Mouse (Mus musculus) mouse embryonic stem cell (cell line): ENCODE data around the gene Tbc1d7.

Experiments
- in situ Hi-C, 2 experiments: fragments of 300-500 bp; cut with MboI; formaldehyde crosslinking; loops; 1 replicate in 1 of 2; 3 replicates in 1 of 2; pipeline ENCODE4 v1.14.3; 2019 to 2020; ENCODE audit warnings: low sequenced_read_pairs in 2 of 2, low pct_unique_long_range_greater_than_20kb in 1 of 2, mixed read lengths in 1 of 2; ENCODE audit not compliant: unreplicated experiment in 1 of 2

The Tbc1d7 gene

DNA sequence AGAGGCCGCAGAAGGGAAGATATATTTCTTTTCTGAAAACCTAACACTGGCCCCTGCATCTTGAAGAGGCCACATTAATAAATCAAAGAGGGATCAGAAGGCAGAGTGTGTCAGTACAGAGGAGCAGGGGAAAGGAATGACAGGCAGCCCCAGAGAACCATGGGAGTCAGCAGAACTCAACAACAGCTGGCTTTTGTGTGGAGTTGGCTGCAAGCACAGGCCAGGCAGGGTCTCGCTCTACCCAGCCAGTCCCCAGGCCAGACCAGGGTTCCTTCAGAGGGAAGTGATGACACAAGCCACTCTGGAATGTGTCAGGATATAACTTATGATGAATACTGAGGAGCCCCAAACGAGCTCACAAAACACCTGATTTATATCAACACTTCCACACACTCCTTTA is 11.9 kb downstream of the Tbc1d7 start:
- in situ Hi-C loops = no loop called here

DNA sequence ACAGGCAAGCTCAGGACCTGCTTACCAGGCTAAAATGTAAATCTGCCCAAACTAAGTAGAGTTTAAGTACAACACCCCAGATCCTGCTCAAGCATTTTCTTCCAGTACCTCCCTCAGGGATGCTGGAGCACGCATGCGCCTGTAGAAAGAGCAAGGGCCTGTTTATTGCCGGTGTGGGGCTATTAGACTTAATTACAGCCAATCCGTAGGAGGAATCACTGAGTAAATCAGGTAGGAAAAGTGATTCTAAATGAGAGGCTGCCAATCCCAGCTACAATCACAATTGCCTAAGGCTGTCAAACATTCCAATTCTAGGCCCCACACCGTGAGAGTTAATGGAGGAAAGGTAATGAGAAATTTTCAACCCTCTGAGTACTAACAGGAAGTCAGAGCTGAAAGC is 13.0 kb downstream of the Tbc1d7 start:
- in situ Hi-C loops = no loop called here

DNA sequence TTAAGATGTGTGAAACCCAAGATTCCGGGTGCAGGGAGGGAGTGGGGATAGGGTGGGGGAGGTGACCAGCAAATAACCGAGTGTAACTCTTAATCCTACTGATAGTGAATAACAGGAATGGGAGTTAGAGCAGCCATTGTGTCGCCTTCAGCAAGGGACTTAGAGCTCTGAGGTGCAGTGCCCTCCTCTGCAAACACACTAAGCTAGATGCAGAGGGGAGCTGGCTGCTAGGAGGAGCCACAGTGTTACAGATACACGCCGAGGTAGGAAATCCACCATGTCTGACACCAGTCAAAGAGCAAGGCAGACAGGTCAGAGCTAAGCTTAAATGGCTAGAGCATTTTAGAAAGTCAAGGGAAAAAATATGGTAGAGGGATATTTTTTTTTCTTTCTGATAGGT is 13.9 kb downstream of the Tbc1d7 start:
- in situ Hi-C loops = no loop called here

DNA sequence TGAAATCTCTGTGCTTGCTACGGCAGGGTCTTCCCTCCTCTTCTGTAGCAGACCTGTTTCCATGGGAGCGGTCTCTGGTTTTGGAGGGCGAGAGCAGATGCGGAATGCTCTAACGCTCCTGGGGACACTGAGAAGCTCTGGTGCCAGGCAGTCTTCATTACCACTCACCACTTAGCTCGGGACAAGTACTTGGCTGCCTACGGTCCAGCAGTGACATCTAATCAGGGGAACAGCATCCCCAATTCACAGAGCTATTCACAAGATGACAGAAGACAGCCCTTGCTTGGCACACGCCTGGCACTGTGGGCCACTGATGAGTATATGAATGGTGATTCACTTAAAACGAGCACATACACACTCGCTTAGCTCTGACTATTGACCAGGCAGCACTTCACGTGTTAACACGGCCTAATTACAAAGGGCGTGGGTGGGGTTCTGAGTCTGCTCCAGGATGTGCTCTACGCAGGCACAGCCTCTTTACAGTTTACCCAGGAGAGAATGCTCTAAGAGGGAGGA is 19.2 kb downstream of the Tbc1d7 start:
- in situ Hi-C loops = no loop called here

DNA sequence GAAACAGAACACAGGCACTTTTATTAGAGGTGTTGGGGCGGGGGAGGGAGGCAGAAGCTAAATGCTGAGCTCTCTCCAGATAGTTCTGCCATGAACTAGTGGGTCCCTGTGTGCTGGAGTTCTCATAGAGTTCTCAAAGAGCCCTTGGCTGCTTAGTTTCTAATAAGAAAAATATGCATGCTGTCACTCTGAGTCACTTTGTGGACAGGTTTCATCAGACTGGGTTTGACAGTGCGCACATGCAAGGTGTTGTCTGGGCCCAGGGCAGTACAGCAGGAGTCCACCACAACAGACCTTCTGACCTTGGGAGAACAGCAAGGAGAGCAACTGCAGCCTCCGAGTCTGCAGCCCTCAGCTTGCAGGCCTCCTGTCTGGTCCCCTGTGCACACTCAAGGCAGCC is 21.6 kb downstream of the Tbc1d7 start:
- in situ Hi-C loops = no loop called here

DNA sequence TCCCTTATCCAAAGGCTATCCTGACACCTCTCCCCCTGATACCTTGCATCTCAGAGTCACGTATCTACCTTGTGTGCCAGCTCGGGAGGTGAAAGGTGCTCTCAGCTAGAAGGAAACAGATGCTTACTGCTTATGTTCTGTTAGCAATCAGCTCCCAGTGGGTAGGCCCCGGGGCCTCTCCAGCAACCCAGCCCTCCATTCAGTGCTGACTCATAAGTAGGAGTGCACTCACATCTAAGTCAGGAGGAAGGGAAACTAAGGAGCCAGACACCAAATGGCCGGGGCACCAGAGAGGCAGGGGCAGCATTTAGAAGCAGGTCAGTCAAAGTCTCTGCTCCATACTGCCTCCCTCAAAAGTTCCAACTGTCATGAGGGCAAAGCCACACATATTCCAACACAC is 22.6 kb downstream of the Tbc1d7 start:
- in situ Hi-C loops = no loop called here

DNA sequence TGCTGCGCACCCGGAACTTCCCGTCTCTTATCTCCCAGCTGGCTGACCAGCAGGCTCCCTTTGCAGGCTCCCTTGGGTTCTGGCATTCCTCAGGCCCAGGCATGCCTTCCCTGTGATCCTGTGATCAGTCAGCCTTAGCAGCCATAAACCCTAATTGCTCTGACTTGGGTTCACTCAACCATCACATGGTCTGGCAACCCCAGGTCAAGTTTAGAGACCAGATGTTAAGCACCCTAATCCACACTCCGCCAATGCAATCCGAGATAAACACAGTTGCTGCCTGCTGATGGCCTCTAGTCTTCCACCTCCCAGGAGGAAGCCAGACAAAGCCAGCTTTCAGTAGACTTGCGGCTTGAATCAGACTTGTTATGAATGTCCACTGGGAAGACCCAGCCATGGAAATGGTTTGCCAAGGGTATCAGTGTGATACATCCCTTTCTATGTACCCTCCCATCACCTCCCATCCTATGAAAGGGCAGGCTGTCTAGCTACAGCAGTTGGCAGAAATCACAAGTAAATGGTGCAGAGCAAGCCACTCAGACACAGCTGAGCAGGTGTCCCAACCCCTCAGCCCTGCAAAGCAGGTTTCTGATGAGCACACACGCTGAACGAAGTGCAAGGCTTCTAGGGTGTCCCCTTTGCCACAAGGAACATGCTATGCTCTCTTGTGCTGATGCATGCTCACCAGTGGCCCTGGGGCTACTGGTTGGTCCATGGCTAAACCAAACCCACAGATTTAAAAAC is 24.6 kb downstream of the Tbc1d7 start:
- in situ Hi-C loops = no loop called here

DNA sequence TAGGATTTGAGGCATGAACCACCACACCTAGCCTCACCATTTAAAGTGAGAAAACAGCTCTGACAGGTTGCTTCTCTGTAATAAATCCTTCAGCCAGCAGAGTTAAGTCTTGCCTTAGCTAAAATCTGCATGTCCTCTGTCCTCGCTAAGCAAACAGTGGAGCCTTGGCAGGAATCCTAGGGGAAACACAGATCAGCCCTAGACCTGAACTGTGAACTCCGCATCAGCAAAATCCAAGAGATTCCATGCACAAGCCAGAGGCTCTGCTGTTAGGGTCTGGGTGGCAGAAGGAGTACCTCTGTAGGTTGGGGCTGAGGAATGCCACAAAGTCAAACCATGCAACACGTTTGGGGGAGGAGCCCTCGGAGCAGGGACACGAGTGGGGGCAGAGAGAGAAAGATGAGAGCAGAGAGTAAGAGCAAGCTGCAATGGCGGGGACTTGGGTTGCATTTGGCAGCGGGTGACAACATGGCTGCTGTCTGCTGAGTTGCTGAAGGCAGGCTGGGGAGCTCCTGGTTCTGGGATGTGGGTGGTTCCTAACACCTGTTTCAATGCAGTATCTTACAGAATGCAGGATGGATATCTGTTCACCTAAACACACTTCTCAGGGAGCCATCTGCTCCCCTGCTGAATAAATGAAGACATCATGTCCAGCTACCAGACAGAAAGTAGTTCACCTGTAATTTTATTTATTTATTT is 26.4 kb downstream of the Tbc1d7 start:
- in situ Hi-C loops = no loop called here

DNA sequence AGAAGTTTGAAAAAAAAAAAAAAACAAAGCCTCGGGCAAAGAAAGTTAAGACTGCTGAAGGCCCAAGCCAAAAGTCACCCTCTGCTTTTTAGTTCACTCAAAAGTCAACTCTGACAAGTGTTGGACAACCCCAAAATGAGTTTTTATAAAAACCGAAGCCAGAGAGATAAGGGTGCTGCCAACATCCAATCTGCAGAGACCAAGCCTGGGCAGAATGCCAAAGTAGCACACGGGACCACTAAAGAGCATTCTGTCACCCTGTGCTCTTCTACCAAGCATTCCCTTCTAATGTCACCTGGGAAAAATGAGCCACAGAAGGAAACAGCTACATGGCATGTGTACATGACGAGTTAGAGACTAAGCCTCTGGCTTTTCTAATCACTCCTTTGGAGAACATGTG is 36.8 kb downstream of the Tbc1d7 start:
- in situ Hi-C loops = no loop called here

DNA sequence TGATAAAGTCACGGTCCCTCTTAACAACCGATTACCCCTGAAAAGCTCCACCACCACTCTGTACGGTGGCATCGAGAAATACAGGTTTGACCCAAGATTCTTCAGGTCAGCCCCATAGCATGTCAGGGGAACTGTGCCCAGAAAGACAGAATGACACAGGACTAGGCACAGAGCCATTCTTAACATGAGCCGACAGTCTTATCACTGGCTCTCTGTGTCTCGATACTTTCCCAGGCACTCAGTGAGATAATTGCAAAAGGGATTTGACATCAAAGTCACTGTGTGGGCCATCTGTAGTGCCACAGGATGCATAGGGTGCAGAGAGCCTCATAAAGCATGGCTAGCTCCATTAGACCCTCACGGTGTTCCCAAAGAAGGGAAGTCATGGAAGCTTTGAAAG is 37.9 kb downstream of the Tbc1d7 start:
- in situ Hi-C loops = no loop called here

DNA sequence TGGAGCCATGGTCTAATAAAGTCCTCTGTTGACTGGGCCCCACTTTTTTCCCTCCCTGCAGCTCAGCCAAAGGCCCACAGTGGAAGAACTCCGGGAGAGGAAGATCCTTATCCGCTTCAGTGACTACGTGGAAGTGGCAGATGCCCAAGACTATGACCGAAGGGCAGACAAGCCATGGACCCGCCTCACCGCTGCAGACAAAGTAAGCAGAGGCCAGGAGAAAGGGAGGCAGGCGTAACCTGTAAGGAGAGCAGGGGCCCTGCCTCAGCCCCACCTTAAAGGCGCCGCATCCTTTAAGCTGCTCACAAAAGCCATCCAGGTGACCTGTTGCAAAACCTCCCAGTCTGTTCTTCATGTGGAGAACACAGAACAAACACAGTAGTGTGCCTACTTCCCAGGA is 38.4 kb downstream of the Tbc1d7 start:
- in situ Hi-C loops = no loop called here

DNA sequence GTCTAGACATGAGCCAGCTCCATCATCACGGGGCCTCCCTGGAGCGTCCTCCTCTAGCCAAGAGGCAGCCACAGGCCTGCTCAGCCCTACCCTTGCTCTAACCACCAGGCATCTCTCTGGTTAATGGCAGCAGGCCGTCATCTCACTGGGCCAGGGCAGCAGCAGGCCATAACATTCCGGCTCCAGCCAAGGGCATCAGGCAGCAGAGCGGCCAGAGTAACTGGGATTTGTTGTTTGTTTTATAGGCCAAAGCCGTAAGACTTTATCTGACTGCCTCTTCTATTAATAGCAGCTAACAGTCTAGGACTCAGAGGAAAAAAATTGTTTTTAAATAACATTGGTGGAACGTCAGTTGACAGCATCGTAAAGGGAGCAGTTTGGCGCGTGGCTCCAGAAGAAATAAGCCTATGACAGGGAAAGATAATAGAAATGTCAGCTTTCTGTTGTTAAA is 39.5 kb downstream of the Tbc1d7 start:
- in situ Hi-C loops = no loop called here

DNA sequence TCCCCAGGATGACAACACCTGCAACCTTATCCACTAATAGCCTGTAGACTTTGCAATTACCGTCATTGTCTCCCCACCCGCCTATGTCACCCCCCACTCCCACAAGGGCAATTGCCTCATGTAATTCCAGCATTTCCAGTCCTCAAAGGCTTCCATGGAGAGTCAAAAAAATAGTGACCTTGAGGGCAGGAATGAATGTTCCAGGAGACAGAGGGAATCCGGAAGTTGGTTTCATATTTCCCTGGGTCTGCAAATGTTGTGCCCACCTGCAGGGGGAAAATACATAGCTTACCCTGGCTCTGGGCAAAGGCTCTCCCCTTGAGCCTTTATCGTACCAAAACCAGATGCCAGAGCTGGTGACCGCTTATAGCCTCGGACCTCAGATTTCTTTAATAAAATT is 41.1 kb downstream of the Tbc1d7 start:
- in situ Hi-C loops = no loop called here

DNA sequence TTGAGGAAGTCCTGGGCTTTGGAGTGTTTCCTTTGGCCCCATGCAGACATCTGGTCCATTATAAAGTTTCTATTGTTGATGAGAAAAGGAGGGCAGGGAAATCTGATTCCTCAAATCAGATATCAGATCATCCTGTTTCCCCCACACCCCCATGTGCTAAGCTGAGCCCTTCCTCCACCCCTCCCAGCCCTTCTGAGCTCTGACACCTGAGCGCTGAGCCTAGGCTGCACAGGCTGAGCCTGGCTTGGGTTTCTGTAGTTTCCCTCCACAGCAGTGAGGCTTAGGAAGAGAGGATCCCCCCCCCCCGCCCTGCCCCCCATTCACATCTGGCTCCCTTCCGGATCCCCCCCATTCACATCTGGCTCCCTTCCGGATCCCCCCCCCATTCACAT is 46.6 kb downstream of the Tbc1d7 start:
- in situ Hi-C loops = no loop called here

DNA sequence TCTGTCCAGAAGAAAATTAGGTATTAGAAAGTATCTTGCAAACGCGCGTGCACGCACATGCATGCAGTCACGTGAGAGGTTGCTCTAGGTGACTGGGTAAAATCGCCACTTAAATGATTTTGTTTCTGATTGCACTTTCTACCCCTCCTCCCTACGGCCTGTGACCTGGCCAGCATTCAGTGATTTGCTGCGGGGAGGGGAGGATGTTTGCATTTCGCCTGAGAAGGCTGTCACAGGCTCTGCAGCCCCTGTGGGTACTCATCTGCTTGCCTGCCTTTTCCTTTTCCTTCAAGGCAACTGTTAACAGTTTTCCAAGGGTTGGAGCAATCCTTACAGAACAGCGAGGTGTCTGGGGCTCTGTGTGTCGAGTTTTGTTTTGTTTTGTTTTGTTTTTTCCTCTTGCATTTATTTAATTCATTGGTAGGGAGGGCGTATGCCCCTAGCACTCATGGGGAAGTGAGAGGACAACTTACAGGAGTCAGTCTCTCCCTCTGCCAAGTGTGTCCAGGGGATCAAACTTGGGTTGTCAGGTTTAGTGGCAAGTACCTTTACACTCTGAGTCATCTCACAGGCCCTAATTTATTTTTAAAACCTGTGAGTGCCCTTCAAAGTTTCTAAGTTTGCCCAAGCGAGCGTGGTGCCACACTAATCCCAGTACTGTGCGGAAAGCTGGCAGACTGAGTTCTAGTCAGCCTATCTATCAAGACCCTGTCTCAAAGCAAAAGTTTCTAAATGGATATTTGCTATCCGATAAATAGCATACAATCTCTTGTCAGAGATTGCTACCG is 47.2 kb downstream of the Tbc1d7 start:
- in situ Hi-C loops = no loop called here

DNA sequence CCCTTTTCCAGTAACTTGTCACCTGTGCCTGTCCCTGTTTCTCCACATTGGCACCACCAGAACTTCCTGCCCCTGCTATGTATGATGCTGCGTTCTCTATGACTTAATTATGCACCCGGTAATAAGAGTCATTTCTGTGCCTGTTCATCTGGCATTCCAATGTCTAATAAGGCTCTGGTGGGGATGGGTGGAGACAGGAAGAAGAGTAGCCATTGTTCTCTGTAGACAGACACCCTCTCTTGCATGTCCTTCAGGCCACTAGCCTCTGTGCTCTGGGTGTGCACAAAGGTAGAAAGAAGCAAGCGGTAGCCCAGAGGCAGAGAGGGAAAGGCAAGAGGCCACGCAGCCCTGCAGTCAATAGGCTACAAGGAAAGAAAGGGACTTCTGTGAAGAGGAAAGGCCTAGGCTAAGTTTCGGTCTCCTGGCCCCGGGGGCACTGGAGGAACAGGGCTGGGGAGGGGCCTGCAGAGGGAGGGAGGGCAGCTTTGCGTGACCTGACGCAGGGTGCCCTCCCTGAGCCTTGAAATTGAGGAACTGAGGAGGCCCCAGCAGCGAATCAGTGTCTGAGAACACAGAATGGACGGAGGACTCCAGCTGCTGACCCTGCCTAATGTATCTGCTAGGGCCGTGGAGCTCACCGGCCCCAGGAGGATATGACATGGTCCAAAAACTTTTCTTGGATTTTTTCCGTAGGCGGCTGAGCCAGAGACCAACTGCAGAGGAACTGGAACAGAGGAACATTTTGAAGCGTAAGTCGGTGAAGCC is 48.8 kb downstream of the Tbc1d7 start:
- in situ Hi-C loops = no loop called here

DNA sequence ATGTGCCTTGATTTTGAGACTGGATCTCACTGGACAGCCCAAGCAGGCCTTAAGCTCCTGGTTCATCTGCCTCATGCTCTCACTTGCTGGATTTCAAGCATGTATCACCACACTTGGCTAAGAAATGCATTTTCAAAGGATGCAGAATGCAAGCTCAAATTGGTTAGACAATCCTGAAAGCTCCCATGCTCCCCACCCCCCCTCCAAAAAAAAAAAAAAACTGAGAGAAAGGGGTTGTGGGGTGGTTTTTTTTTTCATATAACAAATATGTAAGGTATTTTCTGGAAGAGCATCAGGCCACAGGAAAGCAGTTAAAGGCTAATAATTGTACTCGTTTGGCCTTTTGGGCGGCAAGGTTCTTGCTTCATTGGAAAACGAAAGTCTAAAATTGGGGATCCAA is 58.2 kb downstream of the Tbc1d7 start:
- in situ Hi-C loops = no loop called here

DNA sequence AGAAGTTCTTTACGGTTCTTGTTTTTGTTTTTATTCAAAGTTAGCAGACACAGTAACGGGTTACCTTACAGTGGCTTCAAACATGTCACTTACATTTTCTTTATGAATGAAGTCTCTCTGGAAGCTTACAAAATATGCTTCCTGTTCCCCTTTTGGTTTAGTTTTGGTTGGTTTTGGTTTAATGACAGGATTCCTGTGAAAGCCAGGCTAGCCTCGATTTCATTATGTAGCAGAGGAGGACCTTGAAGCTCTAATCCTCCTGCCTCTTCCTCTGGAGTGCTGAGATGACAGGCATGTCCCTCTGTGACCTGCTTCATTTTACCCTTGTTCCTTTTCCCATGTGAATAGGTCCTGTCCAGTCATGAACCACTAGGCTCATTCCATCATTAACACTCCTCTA is 58.6 kb downstream of the Tbc1d7 start:
- in situ Hi-C loops = no loop called here

DNA sequence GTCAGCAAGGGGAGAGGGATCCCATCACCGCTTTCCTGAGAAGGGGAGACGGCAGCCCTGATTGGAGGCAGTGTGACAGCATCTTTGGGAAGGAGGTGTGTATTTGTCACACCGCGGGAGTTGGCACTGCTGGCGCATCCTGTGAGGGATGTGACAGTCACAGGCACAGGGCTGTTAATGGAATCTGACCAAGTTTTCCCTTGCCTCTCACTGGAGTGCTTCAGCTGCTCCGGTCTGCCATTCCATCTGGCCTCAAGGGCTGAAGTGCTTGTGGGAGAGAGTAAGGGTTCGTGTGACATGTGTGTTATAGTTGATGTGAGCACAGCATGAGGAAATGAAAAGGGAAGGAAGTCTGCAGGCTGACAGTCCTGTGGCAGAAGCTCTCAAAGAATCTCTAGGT is 59.0 kb downstream of the Tbc1d7 start:
- in situ Hi-C loops = no loop called here
